Mouse (Mus musculus): ENCODE data around the gene Trim10.

- TF ChIP-seq E2F4 (IDR thresholded peaks at IDR 0.05; ENCODE audit: insufficient read depth) (no peak), USF1 (IDR thresholded peaks at IDR 0.05; ENCODE audit: low read depth) (no peak), MYOD1 (IDR thresholded peaks at IDR 0.05; ENCODE audit: control insufficient read depth in 1 of 3, insufficient read length in 2 of 3, low read depth in 2 of 3) (no peak), TCF12 (IDR thresholded peaks at IDR 0.05; ENCODE audit: insufficient read depth, poor library complexity, severe bottlenecking) (no peak), MYOG (IDR thresholded peaks at IDR 0.05; ENCODE audit: control insufficient read depth in 1 of 3, insufficient read depth in 1 of 3, insufficient read length in 2 of 3, low read depth in 2 of 3) (no peak), TCF3 (IDR thresholded peaks at IDR 0.05; ENCODE audit: insufficient read length, low read depth) (no peak), POLR2A (IDR thresholded peaks at IDR 0.05; ENCODE audit: insufficient read length, low read depth) (no peak), REST (IDR thresholded peaks at IDR 0.05; ENCODE audit: insufficient read depth, insufficient read length) (no peak), MAX (IDR thresholded peaks at IDR 0.05; ENCODE audit: low read depth) (no peak), POLR2AphosphoS2 (IDR thresholded peaks at IDR 0.05; ENCODE audit: insufficient read length, low read depth) (no peak), SRF (IDR thresholded peaks at IDR 0.05; ENCODE audit: control insufficient read depth, insufficient read length, low read depth) (no peak), CEBPB (IDR thresholded peaks at IDR 0.05; ENCODE audit: insufficient read depth, poor library complexity, severe bottlenecking) (no peak)
These were observed 18.2 kb upstream of the Trim10 start for GRCm38 (mm10) chr17:36851200-36851599.

All from myocyte (in vitro differentiated cells).